Mouse (Mus musculus): Measurements from ENCODE around the gene Glipr1l1.
"Not testable (repeated sequence)": the region's sequence is repeated elsewhere in the genome, so short reads cannot be mapped to it uniquely, and the experiment has no call there.

Gene Glipr1l1

GRCm38 (mm10) chr10:112059702-112060582 lies at the start of gene Glipr1l1:
Glipr1l1 (plus strand) TSS chr10:112060189.
- DNase-seq, result peak; percentile 34

- DNase-seq, result no peak
These were observed 36.4 kb upstream of the Glipr1l1 start for GRCm38 (mm10) chr10:112023585-112023984.

- DNase-seq, result not testable (repeated sequence)
These were observed 31.3 kb upstream of the Glipr1l1 start for GRCm38 (mm10) chr10:112028689-112029088.

- not testable (repeated sequence) for DNase-seq
These were observed 16.5 kb upstream of the Glipr1l1 start for GRCm38 (mm10) chr10:112043523-112043922.

GRCm38 (mm10) chr10:112044283-112044682 lies 15.7 kb upstream of the Glipr1l1 start:
- DNase-seq, result not testable (repeated sequence)

- no peak for DNase-seq
These were observed 8.8 kb upstream of the Glipr1l1 start for GRCm38 (mm10) chr10:112051220-112051619.

GRCm38 (mm10) chr10:112051956-112052355 lies 8.0 kb upstream of the Glipr1l1 start:
- DNase-seq, result not testable (repeated sequence)

- DNase-seq, result not testable (repeated sequence)
These were observed 570 bp downstream of the Glipr1l1 start for GRCm38 (mm10) chr10:112060583-112060934.

GRCm38 (mm10) chr10:112080044-112080443 lies 20.1 kb downstream of the Glipr1l1 start:
- DNase-seq, result no peak

GRCm38 (mm10) chr10:112083157-112083556 lies 23.2 kb downstream of the Glipr1l1 start, which contains the start of gene Glipr1l2:
Glipr1l2 (plus strand) TSS chr10:112083354.
- no peak for DNase-seq

- peak; percentile 36 for DNase-seq
These were observed 45.8 kb downstream of the Glipr1l1 start for GRCm38 (mm10) chr10:112105785-112106184.

- no peak for DNase-seq
These were observed 50.4 kb downstream of the Glipr1l1 start for GRCm38 (mm10) chr10:112110401-112110800.

- not testable (repeated sequence) for DNase-seq
These were observed 65.1 kb downstream of the Glipr1l1 start for GRCm38 (mm10) chr10:112125090-112125489.

GRCm38 (mm10) chr10:112127682-112128230 lies 67.8 kb downstream of the Glipr1l1 start:
- not testable (repeated sequence) for DNase-seq

Measured in liver (tissue).